Mouse (Mus musculus): ENCODE results near the gene Dnmt3l. TPM values are rescaled to one million over a fixed set of nuclear protein-coding genes. Genes with fewer than 3 reads are reported as not detected.
"Not testable (repeated sequence)": the region's sequence is repeated elsewhere in the genome, so short reads cannot be mapped to it uniquely, and the experiment has no call there.

Gene Dnmt3l
- polyA plus RNA-seq, 1 experiment from 2014 or later, result not detected

DNA sequence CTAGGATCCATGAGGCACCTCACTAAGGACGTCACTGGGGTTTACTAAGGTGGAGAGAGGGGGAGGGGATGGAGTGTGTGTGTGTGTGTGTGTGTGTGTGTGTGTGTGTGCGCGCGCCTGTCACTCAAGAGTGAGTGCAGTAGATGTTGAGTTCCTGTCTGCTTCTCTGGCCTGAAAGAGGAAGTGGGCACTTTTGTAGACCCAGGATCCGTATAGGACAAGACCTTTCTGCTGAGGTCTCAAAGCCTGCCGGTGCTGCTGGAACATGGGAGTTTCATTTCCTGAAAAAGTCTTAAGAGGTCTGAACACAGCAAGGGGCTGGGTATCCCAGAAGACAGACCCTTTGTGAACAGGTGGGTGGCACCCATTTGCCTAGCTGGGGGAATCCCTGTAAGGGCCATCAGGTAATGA, 45.4 kb downstream of the Dnmt3l start:
- WGBS, result 92% methylated on average over 6 of the region's 6 CpGs

DNA sequence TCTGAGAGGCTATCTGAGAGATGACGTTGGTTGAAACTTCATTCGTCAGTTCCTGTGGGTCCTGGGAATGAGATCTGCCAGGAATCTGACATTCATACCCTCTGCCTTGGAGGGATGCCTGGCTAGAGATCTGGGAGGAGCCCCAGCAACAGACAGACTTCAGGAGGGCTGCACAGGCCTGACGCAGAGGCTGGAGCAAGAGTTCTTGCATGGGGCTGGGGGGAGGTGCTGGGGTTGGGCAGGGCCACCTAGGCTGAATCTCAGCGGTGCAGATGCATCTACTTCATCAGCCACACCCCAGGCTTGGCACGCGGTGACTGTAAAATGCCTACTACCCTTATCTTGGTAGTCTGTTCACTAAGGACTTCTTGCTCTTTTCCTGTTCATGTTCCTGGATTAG, 48.5 kb downstream of the Dnmt3l start:
- no peaks in the 10 kb centered on the region for H3K9me3 ChIP-seq (replicated peaks)
- no peak for ATAC-seq (ENCODE audit: low FRiP score)
- H3K4me2 ChIP-seq, result no peak overlapping the region
- H3K27me3 ChIP-seq (replicated peaks), result no peaks in the 10 kb centered on the region
- no peak overlapping the region for H3K4me3 ChIP-seq (replicated peaks)
- whole genome bisulfite sequencing, result 69% methylated on average over 6 of the region's 6 CpGs
- H3K9ac ChIP-seq (replicated peaks), result no peak overlapping the region
- H3K4me1 ChIP-seq, result no peaks in the 10 kb centered on the region
- no peak overlapping the region for H3K27ac ChIP-seq (replicated peaks)
- no peaks in the 10 kb centered on the region for H3K36me3 ChIP-seq

More for the DNA sequence above, 45.4 kb downstream of the Dnmt3l start:
- no peak for ATAC-seq (ENCODE audit: low FRiP score)
- Histone ChIP-seq H3K4me1 (no peaks in the 10 kb centered on the region), H3K4me3 (replicated peaks) (no peak overlapping the region), H3K27ac (replicated peaks) (no peak overlapping the region), H3K9ac (replicated peaks) (no peak overlapping the region), H3K9me3 (replicated peaks) (no peaks in the 10 kb centered on the region), H3K36me3 (no peaks in the 10 kb centered on the region), H3K4me2 (no peak overlapping the region), H3K27me3 (replicated peaks) (no peaks in the 10 kb centered on the region)

DNA sequence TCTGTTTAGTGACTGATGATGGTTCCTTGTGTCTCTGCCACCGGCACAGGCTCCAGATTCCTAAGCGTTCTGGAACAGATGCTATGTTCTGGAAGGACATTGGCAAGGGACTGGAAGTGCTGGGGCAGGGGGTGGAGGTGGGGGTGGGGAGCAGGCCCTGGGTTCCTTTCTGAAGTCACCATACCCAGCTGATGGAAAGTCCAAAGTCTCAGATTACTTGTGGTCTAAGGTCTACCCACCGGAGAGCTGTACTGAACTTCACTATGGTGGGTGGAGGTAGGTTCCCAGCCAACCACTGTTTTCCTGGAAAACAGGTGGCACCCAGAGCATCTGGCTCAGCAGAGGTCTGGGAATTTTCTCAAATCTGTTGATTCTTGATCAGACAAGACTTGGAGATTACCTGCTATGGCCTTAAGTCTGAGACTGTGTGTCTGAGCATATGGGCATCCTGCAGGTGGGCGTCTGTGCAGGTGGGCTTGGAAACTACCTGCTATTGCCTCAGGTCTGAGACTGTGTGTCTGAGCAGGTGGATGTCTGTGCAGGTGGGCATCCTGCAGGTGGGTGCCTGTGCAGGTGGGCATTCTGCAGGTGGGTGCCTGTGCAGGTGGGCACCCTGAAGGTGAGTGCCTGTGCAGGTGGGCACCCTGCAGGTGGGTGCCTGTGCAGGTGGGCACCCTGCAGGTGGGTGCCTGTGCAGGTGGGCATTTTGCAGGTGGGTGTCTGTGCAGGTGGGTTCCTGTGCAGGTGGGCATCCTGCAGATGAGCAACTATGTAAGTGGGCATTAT, 49.2 kb downstream of the Dnmt3l start:
- Histone ChIP-seq H3K4me3 (replicated peaks) (no peak overlapping the region), H3K4me1 (no peaks in the 10 kb centered on the region), H3K27me3 (replicated peaks) (no peaks in the 10 kb centered on the region), H3K36me3 (no peaks in the 10 kb centered on the region), H3K27ac (replicated peaks) (no peak overlapping the region), H3K9me3 (replicated peaks) (no peaks in the 10 kb centered on the region), H3K4me2 (no peak overlapping the region), H3K9ac (replicated peaks) (no peak overlapping the region)
- ATAC-seq (ENCODE audit: low FRiP score), result no peak
- 87% methylated on average over 4 of the region's 4 CpGs for WGBS

DNA sequence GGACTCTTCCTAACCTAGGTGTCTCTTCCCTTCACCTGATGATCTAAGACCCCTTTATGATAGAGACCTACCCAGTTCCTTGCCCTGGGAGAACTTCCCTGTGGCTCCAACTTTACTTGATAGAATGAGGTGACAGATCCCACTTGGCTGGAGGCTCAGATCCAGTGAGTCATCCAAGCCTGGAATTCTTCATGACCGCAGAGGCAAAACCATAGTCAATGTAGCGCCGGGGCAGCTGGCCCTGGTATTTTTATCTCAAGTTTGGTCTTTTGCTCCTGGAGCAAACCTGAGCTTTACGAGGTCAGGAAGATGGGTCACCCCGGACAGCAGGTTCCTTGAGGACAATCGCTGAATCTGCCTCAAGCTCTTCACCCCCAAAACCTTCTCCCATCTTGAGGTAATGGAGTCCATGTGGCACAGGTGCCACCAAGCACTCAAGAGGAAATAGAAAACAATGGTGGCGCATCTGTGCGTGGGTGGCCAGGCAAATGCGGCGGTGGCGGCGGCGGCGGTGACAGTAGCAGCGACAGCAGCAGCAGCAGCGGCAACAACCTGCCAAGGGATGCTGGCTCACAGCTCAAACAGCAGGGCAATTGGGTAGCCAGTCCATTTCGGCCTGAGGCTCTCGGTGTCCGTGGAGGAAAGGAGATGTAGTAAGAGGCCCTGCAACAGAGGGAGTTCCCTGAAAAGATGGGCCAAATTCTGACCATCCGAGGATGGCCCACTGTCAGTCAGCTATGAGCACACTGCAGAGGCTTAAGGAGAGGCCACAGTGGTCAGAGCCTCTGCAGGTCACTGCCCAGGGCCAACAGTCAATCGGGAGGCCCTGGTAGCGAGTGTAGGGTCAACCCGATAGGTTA, 50.3 kb downstream of the Dnmt3l start:
- Histone ChIP-seq H3K36me3 (no peaks in the 10 kb centered on the region), H3K4me3 (replicated peaks) (no peak overlapping the region), H3K4me1 (no peaks in the 10 kb centered on the region), H3K4me2 (no peak overlapping the region), H3K9ac (replicated peaks) (no peak overlapping the region), H3K9me3 (replicated peaks) (no peaks in the 10 kb centered on the region), H3K27me3 (replicated peaks) (no peaks in the 10 kb centered on the region), H3K27ac (replicated peaks) (no peak overlapping the region)
- whole genome bisulfite sequencing, result 91% methylated on average over 23 of the region's 23 CpGs
- no peak for ATAC-seq (ENCODE audit: low FRiP score)

DNA sequence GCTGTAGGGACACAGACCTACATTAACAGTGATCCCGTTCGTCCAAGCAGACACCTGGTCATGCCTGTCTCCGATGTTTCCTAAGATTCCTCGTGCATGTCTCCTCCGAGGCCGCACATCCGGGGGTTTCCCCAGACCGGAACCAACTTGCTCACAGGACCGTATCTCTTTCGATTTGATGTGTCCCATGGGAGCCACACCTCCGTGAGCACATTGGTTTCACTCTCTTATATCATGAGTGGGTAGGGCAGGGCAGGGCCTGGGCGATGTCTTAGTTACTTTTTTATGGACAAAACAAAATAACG, 50.9 kb downstream of the Dnmt3l start:
- H3K27me3 ChIP-seq (replicated peaks), result no peaks in the 10 kb centered on the region
- H3K4me3 ChIP-seq (replicated peaks), result no peak overlapping the region
- no peak overlapping the region for H3K4me2 ChIP-seq
- no peaks in the 10 kb centered on the region for H3K9me3 ChIP-seq (replicated peaks)
- H3K4me1 ChIP-seq, result no peaks in the 10 kb centered on the region
- WGBS, result 82% methylated on average over 13 of the region's 13 CpGs
- no peak for ATAC-seq (ENCODE audit: low FRiP score)
- no peaks in the 10 kb centered on the region for H3K36me3 ChIP-seq
- H3K27ac ChIP-seq (replicated peaks), result no peak overlapping the region
- H3K9ac ChIP-seq (replicated peaks), result no peak overlapping the region

DNA sequence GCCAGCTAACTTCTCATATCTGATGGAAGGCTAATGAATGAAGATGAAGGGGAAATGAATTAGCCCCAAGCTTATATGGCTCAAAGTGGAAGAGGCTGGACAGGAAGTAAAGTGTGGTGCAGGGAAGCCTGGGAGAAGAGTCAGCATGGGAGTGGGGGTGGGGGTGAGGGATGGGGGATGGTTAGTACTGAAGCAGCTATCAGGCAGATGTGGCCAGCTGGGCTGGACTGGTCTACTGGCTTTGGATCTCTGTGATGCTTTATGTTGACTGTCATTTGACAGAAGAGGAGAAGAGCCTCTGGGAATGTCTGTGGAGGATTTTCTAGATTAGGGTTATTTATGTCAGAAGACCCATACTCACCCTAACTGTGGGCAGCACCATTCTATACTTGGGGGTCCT, 53.5 kb downstream of the Dnmt3l start:
- no peak overlapping the region for H3K4me2 ChIP-seq
- no peaks in the 10 kb centered on the region for H3K4me1 ChIP-seq
- no peaks in the 10 kb centered on the region for H3K27me3 ChIP-seq (replicated peaks)
- no peak overlapping the region for H3K27ac ChIP-seq (replicated peaks)
- no peak overlapping the region for H3K4me3 ChIP-seq (replicated peaks)
- H3K9me3 ChIP-seq (replicated peaks), result no peaks in the 10 kb centered on the region
- no peak overlapping the region for H3K9ac ChIP-seq (replicated peaks)
- H3K36me3 ChIP-seq, result no peaks in the 10 kb centered on the region
- ATAC-seq (ENCODE audit: low FRiP score), result no peak

DNA sequence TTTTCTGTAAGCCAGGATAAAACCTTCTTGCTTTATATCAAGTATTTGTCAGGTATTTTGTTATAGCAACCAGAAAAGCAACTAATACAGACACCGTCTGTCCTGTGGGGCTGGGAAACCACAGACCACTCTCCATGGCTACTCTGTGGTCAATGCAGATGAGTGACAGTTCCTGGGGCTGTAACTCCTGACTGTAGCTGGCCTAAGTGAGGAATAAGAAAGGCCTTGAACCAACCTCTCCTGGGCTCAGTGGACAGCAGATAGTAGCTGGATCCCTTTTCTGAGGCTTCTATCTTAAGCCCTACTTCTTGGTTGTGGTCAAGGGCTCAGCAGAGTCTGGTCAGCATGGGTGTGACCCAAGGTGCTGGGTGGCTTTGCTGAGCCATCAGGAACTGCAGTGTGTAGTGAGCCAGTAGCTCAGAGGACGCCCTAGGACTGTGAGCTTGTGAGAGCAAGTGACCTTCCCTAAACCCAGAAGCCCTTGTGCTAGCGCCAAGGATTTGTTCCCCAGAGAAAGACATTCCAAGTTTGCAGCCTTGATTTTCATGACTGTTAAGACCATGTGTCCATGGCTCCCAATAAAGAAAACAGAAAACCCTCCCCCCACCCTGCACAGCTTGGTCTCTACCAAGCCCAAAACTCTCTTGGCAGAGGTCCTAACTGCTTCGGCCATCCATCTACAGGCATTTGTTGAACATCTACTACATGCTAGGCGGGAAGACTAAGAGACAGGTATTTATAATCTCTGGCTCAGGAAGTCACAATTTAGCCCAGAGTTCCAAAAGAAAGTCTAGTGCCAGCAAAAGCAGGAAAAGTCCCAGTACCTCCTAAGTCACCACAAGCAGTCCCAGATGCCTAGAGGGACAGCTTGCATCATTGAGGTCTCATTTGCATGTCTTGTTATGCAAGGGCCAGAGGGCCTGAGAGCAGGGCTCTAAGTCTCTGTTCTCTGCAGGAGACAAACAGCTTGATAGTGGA, 54.5 kb downstream of the Dnmt3l start:
- no peaks in the 10 kb centered on the region for H3K36me3 ChIP-seq
- no peak for ATAC-seq (ENCODE audit: low FRiP score)
- no peak overlapping the region for H3K4me3 ChIP-seq (replicated peaks)
- peaks cover 2% of the 10 kb centered on the region for H3K4me1 ChIP-seq
- no peak overlapping the region for H3K27ac ChIP-seq (replicated peaks)
- no peak overlapping the region for H3K9ac ChIP-seq (replicated peaks)
- no peaks in the 10 kb centered on the region for H3K9me3 ChIP-seq (replicated peaks)
- no peak overlapping the region for H3K4me2 ChIP-seq
- 85% methylated on average over 5 of the region's 5 CpGs for WGBS
- no peaks in the 10 kb centered on the region for H3K27me3 ChIP-seq (replicated peaks)

DNA sequence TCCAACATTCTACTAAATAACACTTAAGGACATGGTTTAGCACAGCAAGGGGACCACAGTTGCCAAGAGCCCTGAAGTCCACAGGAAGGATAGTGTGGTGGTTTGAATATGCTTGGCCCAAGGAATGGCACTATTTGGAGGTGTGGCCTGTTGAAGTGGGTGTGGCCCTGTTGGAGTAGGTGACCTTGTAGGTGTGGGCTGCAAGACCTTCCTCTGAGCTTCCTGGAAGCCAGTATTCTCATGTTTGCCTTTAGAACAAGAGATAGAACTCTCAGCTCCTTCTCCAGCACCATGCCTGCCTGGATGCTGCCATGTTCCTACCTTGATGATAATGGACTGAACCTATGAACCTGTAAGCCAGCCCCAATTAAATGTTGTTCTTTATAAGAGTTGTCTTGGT, 58.1 kb downstream of the Dnmt3l start:
- not testable (repeated sequence) for H3K4me1 ChIP-seq; ATAC-seq (ENCODE audit: low FRiP score); H3K4me2 ChIP-seq; H3K9me3 ChIP-seq (replicated peaks); H3K4me3 ChIP-seq (replicated peaks); H3K27me3 ChIP-seq (replicated peaks); H3K27ac ChIP-seq (replicated peaks); H3K36me3 ChIP-seq; H3K9ac ChIP-seq (replicated peaks)

DNA sequence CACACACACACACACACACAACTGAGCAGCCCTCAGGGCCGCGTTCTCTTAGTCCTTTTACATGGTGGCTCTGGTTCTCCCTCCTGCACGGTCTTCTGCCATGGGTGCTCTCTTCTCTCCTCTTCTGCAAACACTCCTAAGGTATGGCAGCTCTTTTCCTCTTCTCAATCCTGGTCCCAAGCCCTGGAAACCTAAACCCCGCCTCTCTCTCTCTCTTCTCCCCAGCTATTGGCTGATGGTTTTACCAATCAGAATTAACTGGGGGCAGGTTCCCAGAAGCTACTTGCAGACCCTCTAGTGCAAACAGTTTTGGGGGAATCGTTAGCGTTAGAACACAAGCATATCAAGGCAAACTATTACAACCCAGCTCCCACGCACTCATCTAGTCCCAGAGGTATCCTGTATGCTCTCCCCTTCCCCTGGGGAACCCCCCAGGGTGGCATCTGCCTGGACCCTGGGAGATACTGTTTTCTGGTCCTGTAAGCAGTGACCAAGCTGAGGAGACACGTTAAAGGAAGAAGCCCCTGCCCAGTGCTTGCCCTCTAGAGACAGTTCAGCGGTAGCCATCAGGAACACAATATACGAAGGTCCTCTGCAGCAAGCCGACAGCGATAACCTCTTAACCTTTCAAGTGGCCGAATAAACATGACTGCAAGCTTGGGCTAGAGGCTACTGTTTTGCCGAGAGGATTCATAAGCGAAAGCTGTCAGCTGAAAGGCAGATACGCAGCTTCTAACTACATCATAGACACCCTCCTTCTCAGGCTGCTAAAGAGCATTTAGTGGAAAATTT, 59.4 kb downstream of the Dnmt3l start:
- H3K4me2 ChIP-seq, result peak overlapping the region; percentile 52
- H3K4me3 ChIP-seq (replicated peaks), result peak overlapping the region; percentile 16
- no peaks in the 10 kb centered on the region for H3K9me3 ChIP-seq (replicated peaks)
- H3K4me1 ChIP-seq, result peaks cover 12% of the 10 kb centered on the region
- peak; percentile 83 for ATAC-seq (ENCODE audit: low FRiP score)
- 39% methylated on average over 16 of the region's 16 CpGs for WGBS
- H3K36me3 ChIP-seq, result no peaks in the 10 kb centered on the region
- no peak overlapping the region for H3K27ac ChIP-seq (replicated peaks)
- H3K9ac ChIP-seq (replicated peaks), result 0 out of 2 replicates have a peak overlapping the region, but pooled peaks have one; percentile 6
- H3K27me3 ChIP-seq (replicated peaks), result no peaks in the 10 kb centered on the region

DNA sequence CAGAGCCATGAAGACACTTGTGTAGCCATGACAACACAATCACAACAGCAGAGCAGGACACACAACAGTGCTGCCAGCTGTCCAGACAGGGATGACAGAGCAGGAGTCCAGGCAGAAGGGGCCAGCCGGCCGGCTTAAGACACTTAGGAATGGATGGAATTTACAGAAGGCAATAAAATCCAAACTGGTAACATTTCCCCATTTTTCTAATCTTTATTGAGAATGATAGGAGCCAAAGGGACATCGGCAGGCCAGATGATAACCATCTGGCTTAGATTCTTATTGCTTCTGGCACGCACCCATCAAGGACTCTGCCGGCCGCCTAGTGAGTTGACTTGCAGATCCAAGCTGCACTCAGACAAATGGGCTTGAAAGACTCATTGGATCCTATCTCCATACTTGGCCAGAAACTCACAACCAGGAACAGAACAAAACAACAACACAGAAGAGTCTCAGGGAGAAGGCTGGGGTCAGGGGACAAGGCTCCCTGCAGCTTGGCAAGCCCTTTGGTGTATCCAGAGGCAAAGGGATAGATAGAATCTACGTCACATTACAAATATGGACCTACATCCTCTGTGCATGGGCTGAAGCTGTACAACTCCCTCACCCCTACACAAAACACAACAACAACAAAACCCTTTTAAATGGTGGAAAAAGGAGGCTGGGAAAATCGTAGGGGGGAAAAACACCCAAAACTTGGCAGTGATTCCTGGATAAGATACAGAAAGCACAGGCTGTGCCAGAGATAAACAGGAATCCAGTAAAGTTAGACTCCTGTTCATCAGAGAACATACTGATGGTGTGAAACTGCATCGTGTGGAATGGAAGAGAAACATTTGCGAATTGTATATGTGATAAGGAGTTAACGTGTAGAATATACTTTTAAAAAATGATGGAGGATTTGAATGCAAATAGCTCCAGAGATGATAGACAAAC, 63.1 kb downstream of the Dnmt3l start:
- 64% methylated on average over 11 of the region's 11 CpGs for WGBS

More for the DNA sequence above, 63.1 kb downstream of the Dnmt3l start:
- Histone ChIP-seq H3K9ac (replicated peaks) (no peak overlapping the region), H3K4me2 (no peak overlapping the region), H3K4me1 (peaks cover 12% of the 10 kb centered on the region), H3K9me3 (replicated peaks) (no peaks in the 10 kb centered on the region), H3K27me3 (replicated peaks) (no peaks in the 10 kb centered on the region), H3K4me3 (replicated peaks) (no peak overlapping the region), H3K36me3 (no peaks in the 10 kb centered on the region), H3K27ac (replicated peaks) (peak overlapping the region; percentile 54; the same call in 1 of the 2 replicates)
- ATAC-seq (ENCODE audit: low FRiP score), result 0 out of 2 replicates have a peak, but pooled peaks have one; percentile 40

Measured in neural tube, embryonic 15.5 days (tissue).